Mouse (Mus musculus): Measurements from ENCODE around the gene Zfp426. TPM values are rescaled to one million over a fixed set of nuclear protein-coding genes. Genes with fewer than 3 reads are reported as not detected.

Zfp426 gene
- polyA plus RNA-seq, 1 experiment from 2014 or later: 8.7 TPM

DNA sequence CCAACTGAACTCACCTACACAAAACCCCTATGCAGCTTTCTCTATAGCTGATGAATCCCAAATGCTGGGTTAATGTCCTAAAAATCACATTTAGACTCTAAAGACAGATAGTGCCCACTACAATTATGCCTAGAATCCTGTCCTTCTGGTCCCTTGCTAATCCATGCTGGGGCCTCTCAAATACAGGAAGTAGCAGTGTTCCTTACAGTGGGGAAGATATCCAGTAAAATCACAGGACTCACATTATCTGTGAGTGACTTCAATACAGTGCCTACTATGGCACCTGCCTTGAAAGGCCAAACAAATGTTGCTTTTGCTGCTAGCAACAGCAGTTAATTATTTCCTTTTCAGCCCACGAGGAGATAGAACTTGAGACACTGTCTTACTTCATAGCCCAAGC lies 17.8 kb upstream of the Zfp426 start:
- no peak overlapping the region for H3K27ac ChIP-seq
- no peak overlapping the region for H3K4me3 ChIP-seq
- H3K36me3 ChIP-seq: peaks cover 70% of the 10 kb centered on the region
- H3K9me3 ChIP-seq (replicated peaks): no peaks in the 10 kb centered on the region
- H3K4me1 ChIP-seq: peaks cover 63% of the 10 kb centered on the region
- H3K9ac ChIP-seq: no peak overlapping the region
- no peak for ATAC-seq
- H3K4me2 ChIP-seq: no peak overlapping the region
- WGBS (ENCODE audit: insufficient replicate concordance): 64% methylated on average over 1 of the region's 1 CpGs
- no peaks in the 10 kb centered on the region for H3K27me3 ChIP-seq (replicated peaks)

DNA sequence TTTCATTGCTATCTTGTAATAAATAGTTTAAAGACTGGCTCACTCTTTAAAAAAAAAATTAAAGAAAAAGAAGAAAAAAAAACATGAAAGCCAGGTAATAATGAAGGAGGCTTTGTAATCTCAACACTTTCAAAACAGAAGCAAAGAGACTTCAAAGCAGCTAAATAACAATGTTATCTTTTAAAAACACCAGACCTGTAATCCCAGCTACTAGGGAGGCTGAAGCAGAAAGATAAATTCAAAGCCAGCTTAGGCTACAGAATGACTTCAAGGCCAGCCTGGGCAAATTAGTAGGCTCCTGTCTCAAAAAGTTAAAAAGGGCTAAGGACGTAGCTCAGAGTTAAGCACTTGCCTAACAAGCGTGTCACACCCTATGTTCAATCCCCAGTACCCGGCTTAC lies 17.1 kb upstream of the Zfp426 start:
- Histone ChIP-seq H3K4me2 (no peak overlapping the region), H3K27me3 (replicated peaks) (no peaks in the 10 kb centered on the region), H3K36me3 (peaks cover 70% of the 10 kb centered on the region), H3K9me3 (replicated peaks) (no peaks in the 10 kb centered on the region), H3K27ac (no peak overlapping the region), H3K4me1 (peaks cover 59% of the 10 kb centered on the region), H3K4me3 (no peak overlapping the region), H3K9ac (no peak overlapping the region)
- peak; percentile 54; the same call in 1 of the 2 replicates for ATAC-seq
- 36% methylated on average over 3 of the region's 3 CpGs for WGBS (ENCODE audit: insufficient replicate concordance)

- Histone ChIP-seq H3K4me2 (no peak overlapping the region), H3K4me1 (peaks cover 10% of the 10 kb centered on the region), H3K36me3 (peaks cover 83% of the 10 kb centered on the region), H3K4me3 (no peak overlapping the region), H3K9ac (no peak overlapping the region), H3K27ac (no peak overlapping the region), H3K27me3 (replicated peaks) (no peaks in the 10 kb centered on the region), H3K9me3 (replicated peaks) (no peaks in the 10 kb centered on the region)
- ATAC-seq: no peak
- WGBS (ENCODE audit: insufficient replicate concordance): 86% methylated on average over 5 of the region's 5 CpGs
Observed at GRCm38 (mm10) chr9:20504801-20505200, 12.3 kb upstream of the Zfp426 start.

DNA sequence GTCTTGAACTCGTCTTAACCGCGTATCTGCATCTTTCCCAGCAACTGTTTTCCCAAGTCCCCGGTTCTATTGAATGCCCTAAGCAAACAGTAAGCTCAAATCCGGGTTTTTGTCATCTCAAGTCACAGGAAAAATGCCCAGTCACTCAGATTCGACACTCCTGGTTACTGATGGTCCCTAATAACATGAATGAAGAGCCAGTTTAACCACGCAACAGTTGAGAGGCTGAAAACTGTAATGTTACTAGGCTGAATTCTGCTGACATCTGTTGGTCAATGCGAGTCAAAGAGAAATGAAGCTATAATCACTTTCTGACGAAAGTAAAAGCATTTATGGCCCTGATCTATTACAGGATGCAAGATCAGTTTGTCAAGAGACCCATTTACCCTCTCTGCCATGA lies 735 bp upstream of the Zfp426 start:
- Histone ChIP-seq H3K4me1 (peaks cover 36% of the 10 kb centered on the region), H3K9ac (peak overlapping the region; percentile 84), H3K4me3 (peak overlapping the region; percentile 72), H3K27ac (peak overlapping the region; percentile 98), H3K36me3 (peaks cover 46% of the 10 kb centered on the region), H3K27me3 (replicated peaks) (no peaks in the 10 kb centered on the region), H3K9me3 (replicated peaks) (no peaks in the 10 kb centered on the region), H3K4me2 (peak overlapping the region; percentile 75)
- no peak for ATAC-seq
- 8% methylated on average over 9 of the region's 9 CpGs for WGBS (ENCODE audit: insufficient replicate concordance)

GRCm38 (mm10) chr9:20491858-20492526 lies 554 bp downstream of the Zfp426 start:
- Histone ChIP-seq H3K4me3 (peak overlapping the region; percentile 72), H3K27me3 (replicated peaks) (no peaks in the 10 kb centered on the region), H3K9ac (peak overlapping the region; percentile 84), H3K4me2 (peak overlapping the region; percentile 75), H3K36me3 (peaks cover 37% of the 10 kb centered on the region), H3K4me1 (peaks cover 36% of the 10 kb centered on the region), H3K27ac (peak overlapping the region; percentile 98), H3K9me3 (replicated peaks) (no peaks in the 10 kb centered on the region)
- 6% methylated on average over 20 of the region's 20 CpGs for WGBS (ENCODE audit: insufficient replicate concordance)
- ATAC-seq: no peak

DNA sequence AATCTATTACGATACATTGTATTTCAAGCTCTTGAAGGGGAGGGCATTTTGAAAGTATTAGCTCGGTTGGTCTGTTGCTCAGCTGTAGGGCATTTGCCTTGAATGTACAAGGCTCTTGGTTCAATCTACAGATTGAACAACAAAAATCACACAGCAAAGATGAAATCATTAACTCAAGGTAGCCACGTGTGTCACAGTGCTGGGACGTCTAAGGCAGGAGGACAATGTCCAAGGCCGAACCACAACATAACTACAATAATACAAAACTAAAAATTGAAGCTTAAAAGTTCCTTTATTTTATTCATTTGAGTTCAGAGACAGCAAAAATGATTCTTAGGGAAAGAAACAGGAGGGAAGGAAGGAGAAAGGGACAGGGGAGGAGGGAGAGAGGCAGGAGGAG lies 3.0 kb downstream of the Zfp426 start:
- H3K4me2 ChIP-seq: 0 out of 2 replicates have a peak overlapping the region, but pooled peaks have one; percentile 6
- H3K4me1 ChIP-seq: peaks cover 36% of the 10 kb centered on the region
- H3K9me3 ChIP-seq (replicated peaks): no peaks in the 10 kb centered on the region
- 77% methylated on average over 5 of the region's 5 CpGs for WGBS (ENCODE audit: insufficient replicate concordance)
- no peak overlapping the region for H3K4me3 ChIP-seq
- no peak overlapping the region for H3K27ac ChIP-seq
- ATAC-seq: no peak
- H3K36me3 ChIP-seq: peaks cover 44% of the 10 kb centered on the region
- H3K9ac ChIP-seq: no peak overlapping the region
- no peaks in the 10 kb centered on the region for H3K27me3 ChIP-seq (replicated peaks)

GRCm38 (mm10) chr9:20479396-20479795 lies 13.2 kb downstream of the Zfp426 start:
- WGBS (ENCODE audit: insufficient replicate concordance): 81% methylated on average over 5 of the region's 5 CpGs
- Histone ChIP-seq H3K27ac (no peak overlapping the region), H3K9me3 (replicated peaks) (no peaks in the 10 kb centered on the region), H3K4me2 (no peak overlapping the region), H3K4me3 (no peak overlapping the region), H3K9ac (no peak overlapping the region), H3K36me3 (peaks cover 72% of the 10 kb centered on the region), H3K27me3 (replicated peaks) (no peaks in the 10 kb centered on the region), H3K4me1 (no peaks in the 10 kb centered on the region)
- no peak for ATAC-seq

DNA sequence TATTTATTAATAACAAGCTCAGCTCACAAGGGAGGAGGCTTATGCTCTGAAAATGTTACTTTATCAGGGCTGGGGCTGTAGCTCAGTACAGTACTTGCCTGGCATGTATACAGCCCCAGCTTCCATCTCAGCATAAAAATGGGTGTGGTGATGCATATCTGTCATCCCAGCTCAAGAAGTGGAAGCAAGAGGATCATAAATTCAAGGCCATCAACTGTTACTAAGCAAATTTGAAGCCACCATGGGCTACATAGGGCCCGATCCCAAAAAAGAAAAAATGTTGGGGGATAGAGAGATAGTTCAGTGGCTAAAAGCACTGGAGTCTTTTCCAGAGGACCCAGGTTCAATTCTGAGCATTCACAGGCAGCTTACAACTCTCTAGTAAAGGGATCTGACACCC lies 15.9 kb downstream of the Zfp426 start:
- Histone ChIP-seq H3K9ac (no peak overlapping the region), H3K27ac (no peak overlapping the region), H3K36me3 (peaks cover 75% of the 10 kb centered on the region), H3K9me3 (replicated peaks) (no peaks in the 10 kb centered on the region), H3K4me3 (no peak overlapping the region), H3K27me3 (replicated peaks) (no peaks in the 10 kb centered on the region), H3K4me1 (no peaks in the 10 kb centered on the region), H3K4me2 (no peak overlapping the region)
- no peak for ATAC-seq
- 72% methylated on average over 1 of the region's 1 CpGs for WGBS (ENCODE audit: insufficient replicate concordance)

DNA sequence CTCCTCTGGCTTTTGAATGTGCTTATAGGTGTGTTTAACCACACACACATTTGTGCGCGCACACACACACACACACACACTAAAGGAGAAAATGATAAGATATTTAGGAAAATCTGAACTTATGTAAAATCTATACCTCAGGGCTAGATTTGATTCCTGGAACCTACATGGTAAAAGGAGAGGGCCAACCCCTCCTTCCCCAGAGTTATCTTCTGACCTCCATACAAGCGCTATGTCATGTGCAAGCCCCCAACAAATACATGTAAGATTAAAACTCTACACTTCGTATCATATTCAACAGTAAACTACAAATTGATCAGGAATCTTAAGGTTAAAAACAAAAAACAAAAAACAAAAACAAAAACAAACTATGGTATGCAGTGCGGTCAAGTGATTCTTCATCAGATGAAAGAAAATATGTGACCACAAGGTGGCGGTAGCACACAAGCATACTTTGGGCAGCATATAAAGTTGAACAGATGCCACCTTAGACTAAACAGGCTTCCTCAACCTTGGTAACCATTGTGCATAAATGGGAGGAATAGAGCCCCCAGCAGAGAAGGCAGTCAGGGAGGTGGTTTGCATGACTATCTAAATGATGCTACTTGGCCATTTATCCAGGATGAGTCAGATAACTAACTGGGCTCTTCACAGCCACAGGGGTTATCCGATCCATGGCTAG lies 25.6 kb downstream of the Zfp426 start:
- ATAC-seq: 0 out of 2 replicates have a peak, but pooled peaks have one; percentile 40
- Histone ChIP-seq H3K4me1 (no peaks in the 10 kb centered on the region), H3K27ac (no peak overlapping the region), H3K27me3 (replicated peaks) (peaks cover 14% of the 10 kb centered on the region), H3K4me2 (no peak overlapping the region), H3K36me3 (peaks cover 33% of the 10 kb centered on the region), H3K4me3 (no peak overlapping the region), H3K9me3 (replicated peaks) (peaks cover 12% of the 10 kb centered on the region), H3K9ac (no peak overlapping the region)
- 52% methylated on average over 7 of the region's 7 CpGs for WGBS (ENCODE audit: insufficient replicate concordance)

GRCm38 (mm10) chr9:20459377-20460317 lies 32.9 kb downstream of the Zfp426 start, which contains the start of gene Zfp26:
Gene Zfp26 (minus strand): TSS chr9:20460162.
- Histone ChIP-seq H3K9me3 (replicated peaks) (no peaks in the 10 kb centered on the region), H3K4me1 (peaks cover 18% of the 10 kb centered on the region), H3K27ac (peak within 1 kb of the TSS; percentile 83), H3K4me3 (peak within 1 kb of the TSS; percentile 79), H3K27me3 (replicated peaks) (peaks cover 10% of the 10 kb centered on the region), H3K4me2 (peak within 1 kb of the TSS; percentile 73), H3K9ac (peak within 1 kb of the TSS; percentile 82), H3K36me3 (peaks cover 28% of the 10 kb centered on the region)
- peak; percentile 93 for ATAC-seq
- under 1% methylated on average over 48 of the region's 48 CpGs for WGBS (ENCODE audit: insufficient replicate concordance)

DNA sequence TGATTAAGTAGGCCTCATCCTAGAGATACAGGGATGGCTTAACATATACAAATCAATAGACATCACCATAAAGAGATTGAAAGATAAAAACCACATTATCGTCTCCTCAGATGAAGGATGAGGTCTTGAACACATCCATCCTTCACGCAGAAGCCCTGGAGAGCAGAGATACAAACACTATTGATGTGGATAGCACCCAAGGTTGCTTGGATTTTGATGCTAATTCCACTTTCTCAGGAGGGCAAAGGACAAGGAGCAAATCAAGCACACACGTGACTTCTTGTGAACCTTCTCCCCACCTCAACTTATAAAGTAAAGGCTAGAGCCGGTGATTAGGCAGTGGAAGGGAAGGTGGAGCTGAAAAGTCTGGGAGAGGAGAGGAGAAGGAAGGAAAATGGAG lies 38.9 kb downstream of the Zfp426 start:
- Histone ChIP-seq H3K4me2 (no peak overlapping the region), H3K36me3 (peaks cover 56% of the 10 kb centered on the region), H3K27ac (no peak overlapping the region), H3K9ac (no peak overlapping the region), H3K9me3 (replicated peaks) (no peaks in the 10 kb centered on the region), H3K4me3 (no peak overlapping the region), H3K4me1 (peaks cover 6% of the 10 kb centered on the region), H3K27me3 (replicated peaks) (no peaks in the 10 kb centered on the region)
- WGBS (ENCODE audit: insufficient replicate concordance): 75% methylated on average over 4 of the region's 4 CpGs
- no peak for ATAC-seq

DNA sequence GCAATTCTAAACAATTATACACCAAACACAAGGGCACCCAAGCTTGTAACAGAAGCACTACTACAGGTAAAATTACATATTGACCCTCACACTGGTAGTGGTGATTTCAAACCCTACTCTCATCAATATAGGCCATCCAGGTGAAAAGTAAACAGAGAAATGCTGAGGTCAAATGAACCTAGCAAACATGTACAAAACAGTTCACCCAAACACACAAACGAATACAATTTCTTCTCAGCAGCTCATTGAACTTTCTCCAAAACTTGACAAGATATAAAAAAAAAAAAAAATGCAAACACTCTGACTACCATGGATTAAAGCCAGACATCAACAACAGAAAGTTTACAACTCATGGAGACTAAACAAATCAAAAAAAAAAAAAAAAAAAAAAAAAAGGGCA lies 41.1 kb downstream of the Zfp426 start:
- Histone ChIP-seq H3K4me2 (no peak overlapping the region), H3K27me3 (replicated peaks) (no peaks in the 10 kb centered on the region), H3K9me3 (replicated peaks) (no peaks in the 10 kb centered on the region), H3K4me1 (no peaks in the 10 kb centered on the region), H3K9ac (no peak overlapping the region), H3K4me3 (no peak overlapping the region), H3K27ac (no peak overlapping the region), H3K36me3 (peaks cover 55% of the 10 kb centered on the region)
- 77% methylated on average over 1 of the region's 1 CpGs for WGBS (ENCODE audit: insufficient replicate concordance)
- no peak for ATAC-seq

All from liver, embryonic 12.5 days (tissue).